Mouse (Mus musculus) limb, embryonic 13.5 days (tissue): ENCODE data around the gene Ap3d1. TPM values are rescaled to one million over a fixed set of nuclear protein-coding genes. Genes with fewer than 3 reads are reported as not detected.

Experiments used
- ATAC-seq: fragments of 200-750 bp; cut with Nextera tagmentation; 2 replicates; pipeline ENCODE4 v1.8.0; 2017; ENCODE audit warnings: low read depth, moderate number of reproducible peaks, moderate TSS enrichment; ENCODE audit not compliant: low FRiP score
- H3K27ac ChIP-seq: fragments of 300-500 bp; sonication (generic); 2 replicates; pipeline ENCODE4 v1.5.1; 2015; ENCODE audit warnings: inconsistent platforms, mild to moderate bottlenecking, moderate library complexity
- H3K27me3 ChIP-seq: fragments of 300-500 bp; sonication (generic); 2 replicates; pipeline ENCODE4 v1.6.1; 2015; ENCODE audit warnings: mild to moderate bottlenecking, inconsistent platforms
- H3K36me3 ChIP-seq: fragments of 300-500 bp; sonication (generic); 2 replicates; pipeline ENCODE4 v1.6.1; 2015; ENCODE audit warnings: inconsistent platforms, mild to moderate bottlenecking, moderate library complexity
- H3K4me1 ChIP-seq: fragments of 300-500 bp; sonication (generic); 2 replicates; pipeline ENCODE4 v1.6.1; 2015; ENCODE audit warnings: inconsistent platforms
- H3K4me2 ChIP-seq: fragments of 300-500 bp; sonication (generic); replicated peaks from 2 replicates; pipeline ENCODE4 v1.6.1; 2015; ENCODE audit warnings: inconsistent platforms, mild to moderate bottlenecking, moderate library complexity
- H3K4me3 ChIP-seq: fragments of 300-500 bp; sonication (generic); 2 replicates; pipeline ENCODE4 v1.5.1; 2015; ENCODE audit warnings: moderate library complexity, mild to moderate bottlenecking, inconsistent platforms
- H3K9ac ChIP-seq: fragments of 300-500 bp; sonication (generic); 2 replicates; pipeline ENCODE4 v1.6.1; 2015; ENCODE audit warnings: mild to moderate bottlenecking, inconsistent platforms
- H3K9me3 ChIP-seq: fragments of 300-500 bp; sonication (generic); 2 replicates; pipeline ENCODE4 v1.6.1; 2016; ENCODE audit warnings: inconsistent platforms
- WGBS: fragments of 180-500 bp; shearing (Covaris S2); methylation state at CpG from one replicate; pipeline ENCODE4 v1.1.7; 2015; 5-methylcytosine and 5-hydroxymethylcytosine counted together
- polyA plus RNA-seq: library from polyadenylated mRNA; unstranded; fragments of >200 nt; fragmentation: Nextera tagmentation; extraction: Ambion mirVana; gene quantifications from 2 replicates; pipeline ENCODE4 v1.2.1, GENCODE M21; 2015

Ap3d1 gene
- polyA plus RNA-seq, 1 experiment from 2014 or later, result 80.0 TPM

DNA sequence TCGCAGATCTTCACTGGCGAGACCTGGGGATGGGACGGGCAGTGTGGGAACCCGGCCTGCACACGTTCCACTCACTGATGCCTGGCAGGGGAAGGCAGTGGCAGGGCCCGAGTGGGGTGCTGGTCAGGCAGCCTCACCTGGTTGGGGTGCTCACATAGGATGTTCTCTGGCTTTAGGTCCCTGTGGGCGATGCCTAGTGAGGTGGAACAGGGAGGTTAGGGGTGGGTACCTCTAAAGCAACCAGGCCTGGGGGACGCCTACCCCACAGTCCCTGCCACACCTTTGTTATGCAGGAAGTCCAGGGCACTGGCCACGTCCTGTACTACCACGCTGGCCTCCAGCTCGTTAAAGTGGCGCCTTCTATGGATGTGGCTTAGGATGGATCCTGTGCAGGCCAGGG lies 73.0 kb downstream of the Ap3d1 start:
- no peaks in the 10 kb centered on the region for H3K9me3 ChIP-seq
- no peak for ATAC-seq
- 87% methylated on average over 12 of the region's 12 CpGs for WGBS
- H3K4me1 ChIP-seq, result peaks cover 42% of the 10 kb centered on the region
- H3K4me3 ChIP-seq, result no peak overlapping the region
- no peak overlapping the region for H3K27ac ChIP-seq
- no peak overlapping the region for H3K9ac ChIP-seq
- H3K27me3 ChIP-seq, result no peaks in the 10 kb centered on the region
- peaks cover 85% of the 10 kb centered on the region for H3K36me3 ChIP-seq
- H3K4me2 ChIP-seq, result no peak overlapping the region

GRCm38 (mm10) chr10:80668614-80669013 lies 73.5 kb downstream of the Ap3d1 start:
- no peak for ATAC-seq
- peaks cover 42% of the 10 kb centered on the region for H3K4me1 ChIP-seq
- H3K9me3 ChIP-seq, result no peaks in the 10 kb centered on the region

DNA sequence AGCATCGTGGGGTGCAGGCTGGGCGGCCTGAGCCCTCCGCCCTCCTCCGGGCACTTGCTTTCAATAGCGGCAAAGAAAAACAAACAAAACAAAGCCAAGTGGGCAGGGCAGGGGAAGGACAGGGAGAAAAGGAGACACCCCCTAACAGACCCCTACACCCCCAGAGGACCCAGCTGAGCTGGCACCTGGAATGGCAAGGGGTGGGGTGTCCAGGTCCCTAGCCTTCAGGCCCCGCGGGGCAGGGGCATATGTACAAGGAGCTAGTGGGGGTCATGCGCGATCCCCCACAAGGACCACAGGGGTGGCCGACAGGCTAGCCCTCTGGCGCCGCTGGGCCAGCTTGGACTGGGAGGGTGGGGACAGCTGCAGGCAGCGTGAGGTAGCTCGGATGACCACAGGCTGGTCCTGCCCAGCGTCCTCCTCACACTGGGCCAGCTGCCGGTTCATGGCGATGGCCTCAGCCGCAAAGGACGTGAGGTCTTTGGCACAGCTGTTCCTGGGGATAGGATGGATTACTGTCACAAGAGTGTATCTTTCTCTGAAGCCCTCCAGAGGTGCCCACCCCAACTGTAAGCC lies 75.1 kb downstream of the Ap3d1 start:
- Histone ChIP-seq H3K27ac (no peak overlapping the region), H3K4me1 (peaks cover 33% of the 10 kb centered on the region), H3K9ac (no peak overlapping the region; the same call in 1 of the 2 replicates), H3K4me2 (no peak overlapping the region), H3K4me3 (no peak overlapping the region), H3K27me3 (no peaks in the 10 kb centered on the region), H3K9me3 (no peaks in the 10 kb centered on the region), H3K36me3 (peaks cover 65% of the 10 kb centered on the region)
- WGBS, result 81% methylated on average over 19 of the region's 19 CpGs
- ATAC-seq, result no peak

More at GRCm38 (mm10) chr10:80668614-80669013, 73.5 kb downstream of the Ap3d1 start:
- Histone ChIP-seq H3K27ac (no peak overlapping the region), H3K36me3 (peaks cover 81% of the 10 kb centered on the region), H3K4me3 (no peak overlapping the region), H3K9ac (no peak overlapping the region), H3K4me2 (no peak overlapping the region), H3K27me3 (no peaks in the 10 kb centered on the region)
- WGBS, result 82% methylated on average over 11 of the region's 11 CpGs

DNA sequence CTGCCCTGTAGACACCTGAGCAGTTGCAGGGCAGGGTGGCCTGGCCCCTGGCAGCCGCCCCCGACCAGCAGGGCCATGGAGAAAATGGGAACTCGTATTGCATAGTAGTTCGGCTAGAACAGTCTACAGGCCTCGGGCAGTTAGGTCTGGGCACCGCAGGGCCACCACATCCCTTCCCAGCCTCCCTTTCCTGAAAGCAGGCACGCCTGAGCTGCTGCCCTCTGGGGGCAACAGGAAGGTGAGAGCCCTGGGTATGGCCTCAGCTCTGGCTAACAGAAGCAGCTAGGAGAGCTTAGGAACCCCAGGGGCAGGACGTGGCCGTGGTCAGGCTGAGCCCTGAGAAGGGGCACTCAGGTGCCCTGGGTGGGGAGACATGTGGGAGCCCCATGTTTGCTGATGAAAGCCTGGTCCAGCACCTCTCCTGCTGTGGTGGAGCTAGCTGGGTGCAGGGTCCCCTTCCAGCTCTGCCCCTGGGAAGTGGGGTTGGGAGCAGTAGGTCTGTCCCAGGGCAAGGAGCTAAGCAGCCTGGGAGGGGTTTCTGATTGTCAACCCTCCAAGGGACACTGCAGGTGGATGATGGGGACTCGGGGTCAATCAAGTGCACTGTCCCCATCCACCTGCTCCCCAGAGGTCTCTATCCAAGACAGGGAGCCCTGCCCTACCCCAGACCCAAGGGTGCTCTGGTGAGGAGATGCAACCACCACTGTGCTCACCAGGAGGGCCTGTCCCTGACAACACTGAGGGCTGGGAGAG lies 75.9 kb downstream of the Ap3d1 start:
- no peak for ATAC-seq
- Histone ChIP-seq H3K9ac (peak overlapping the region; percentile 31; the same call in 1 of the 2 replicates), H3K4me1 (peaks cover 33% of the 10 kb centered on the region), H3K4me2 (no peak overlapping the region), H3K36me3 (peaks cover 58% of the 10 kb centered on the region), H3K4me3 (no peak overlapping the region), H3K27me3 (no peaks in the 10 kb centered on the region), H3K27ac (peak overlapping the region; percentile 6; the same call in 1 of the 2 replicates), H3K9me3 (no peaks in the 10 kb centered on the region)
- WGBS, result 71% methylated on average over 10 of the region's 10 CpGs

DNA sequence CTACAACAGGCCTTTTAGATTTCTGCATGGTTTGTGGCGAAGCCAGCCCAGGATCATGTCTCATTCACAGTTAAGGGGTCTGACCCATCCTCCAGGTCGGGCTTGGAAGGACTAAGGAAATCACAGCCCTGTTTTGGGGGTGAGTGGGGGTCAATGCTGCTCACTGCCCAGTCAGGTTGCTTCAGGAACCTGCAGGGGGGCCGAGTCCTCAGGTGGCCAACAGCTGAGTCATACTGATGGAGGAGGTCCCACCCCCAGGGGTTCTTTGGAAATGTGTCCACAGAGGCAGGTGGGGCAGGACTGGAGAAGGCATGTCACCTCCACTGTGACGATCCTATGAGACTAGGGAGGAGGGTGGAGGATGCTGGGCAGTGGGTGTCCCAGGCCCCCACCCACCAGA lies 76.6 kb downstream of the Ap3d1 start:
- peak overlapping the region; percentile 46; the same call in 1 of the 2 replicates for H3K4me2 ChIP-seq
- H3K9me3 ChIP-seq, result no peaks in the 10 kb centered on the region
- 64% methylated on average over 4 of the region's 4 CpGs for WGBS
- no peaks in the 10 kb centered on the region for H3K27me3 ChIP-seq
- H3K27ac ChIP-seq, result no peak overlapping the region
- no peak overlapping the region for H3K4me3 ChIP-seq
- no peak for ATAC-seq
- no peak overlapping the region; the same call in 1 of the 2 replicates for H3K9ac ChIP-seq
- H3K4me1 ChIP-seq, result peaks cover 33% of the 10 kb centered on the region
- H3K36me3 ChIP-seq, result peaks cover 51% of the 10 kb centered on the region

DNA sequence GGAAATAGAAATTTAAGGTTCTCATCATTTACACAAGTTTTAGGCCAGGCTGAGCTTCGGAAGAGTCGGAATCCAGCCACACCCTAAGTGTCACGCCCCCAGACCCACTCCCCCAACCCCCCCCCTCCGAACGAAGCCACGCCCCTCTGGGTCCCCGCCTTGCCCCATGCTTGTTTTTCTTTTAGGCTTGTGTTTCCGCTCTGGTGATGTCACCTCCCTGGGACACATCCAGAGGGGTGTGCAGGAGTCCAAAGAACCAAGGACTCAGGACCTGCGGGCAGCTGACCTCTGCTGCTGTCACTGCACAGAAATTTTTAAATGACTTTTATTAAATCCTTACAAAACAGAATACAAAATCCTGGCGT lies 77.1 kb downstream of the Ap3d1 start:
- ATAC-seq, result 0 out of 2 replicates have a peak, but pooled peaks have one; percentile 13
- no peak overlapping the region for H3K4me3 ChIP-seq
- H3K27ac ChIP-seq, result peak overlapping the region; percentile 79
- peak overlapping the region; percentile 26 for H3K9ac ChIP-seq
- H3K4me1 ChIP-seq, result peaks cover 33% of the 10 kb centered on the region
- 18% methylated on average over 10 of the region's 10 CpGs for WGBS
- no peaks in the 10 kb centered on the region for H3K27me3 ChIP-seq
- peak overlapping the region; percentile 46 for H3K4me2 ChIP-seq
- peaks cover 46% of the 10 kb centered on the region for H3K36me3 ChIP-seq
- no peaks in the 10 kb centered on the region for H3K9me3 ChIP-seq

DNA sequence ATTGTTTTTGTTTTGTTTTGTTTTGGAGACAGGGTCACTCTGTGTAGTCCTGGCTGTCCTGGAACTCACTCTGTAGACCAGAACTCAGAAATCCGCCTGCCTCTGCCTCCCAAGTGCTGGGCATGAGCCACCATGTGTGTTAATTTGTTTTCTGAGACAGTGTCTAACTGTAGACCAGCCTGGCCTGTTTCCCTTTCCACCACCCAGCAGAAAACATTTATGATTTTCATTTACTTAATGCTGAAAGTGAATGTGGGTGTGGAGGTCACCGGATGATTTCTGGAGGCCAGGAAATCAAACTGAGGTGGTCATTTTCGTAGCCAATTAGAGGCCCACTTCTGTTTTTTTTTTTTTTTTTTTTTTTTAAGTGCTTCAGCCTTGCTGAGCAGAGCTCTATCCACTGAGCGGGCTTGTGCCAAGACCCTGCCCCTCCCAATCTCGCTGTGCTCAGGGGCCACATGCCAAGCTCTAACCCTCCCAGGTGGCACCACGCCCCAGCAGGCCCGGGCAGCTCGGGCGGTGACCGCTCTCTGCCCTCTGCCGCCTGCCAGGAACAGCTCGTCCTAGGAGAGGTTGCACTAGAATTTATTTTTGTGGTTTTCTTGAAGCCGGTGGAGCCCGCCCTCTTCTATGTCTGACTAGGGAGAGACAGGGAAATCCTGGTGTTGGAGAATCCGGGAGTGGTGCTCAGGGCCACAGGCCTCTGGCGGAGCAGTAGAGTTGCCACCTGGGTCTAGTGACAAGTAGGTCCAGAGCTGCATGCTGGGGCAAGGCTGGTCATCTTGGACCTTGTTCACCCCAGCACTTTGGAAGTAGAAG lies 77.7 kb downstream of the Ap3d1 start:
- Histone ChIP-seq H3K27ac (peak overlapping the region; percentile 79), H3K9ac (peak overlapping the region; percentile 26; the same call in 1 of the 2 replicates), H3K4me1 (peaks cover 33% of the 10 kb centered on the region), H3K27me3 (no peaks in the 10 kb centered on the region), H3K4me2 (peak overlapping the region; percentile 46), H3K36me3 (peaks cover 40% of the 10 kb centered on the region), H3K4me3 (no peak overlapping the region), H3K9me3 (no peaks in the 10 kb centered on the region)
- peak; percentile 48; the same call in 1 of the 2 replicates for ATAC-seq
- 27% methylated on average over 16 of the region's 16 CpGs for WGBS

DNA sequence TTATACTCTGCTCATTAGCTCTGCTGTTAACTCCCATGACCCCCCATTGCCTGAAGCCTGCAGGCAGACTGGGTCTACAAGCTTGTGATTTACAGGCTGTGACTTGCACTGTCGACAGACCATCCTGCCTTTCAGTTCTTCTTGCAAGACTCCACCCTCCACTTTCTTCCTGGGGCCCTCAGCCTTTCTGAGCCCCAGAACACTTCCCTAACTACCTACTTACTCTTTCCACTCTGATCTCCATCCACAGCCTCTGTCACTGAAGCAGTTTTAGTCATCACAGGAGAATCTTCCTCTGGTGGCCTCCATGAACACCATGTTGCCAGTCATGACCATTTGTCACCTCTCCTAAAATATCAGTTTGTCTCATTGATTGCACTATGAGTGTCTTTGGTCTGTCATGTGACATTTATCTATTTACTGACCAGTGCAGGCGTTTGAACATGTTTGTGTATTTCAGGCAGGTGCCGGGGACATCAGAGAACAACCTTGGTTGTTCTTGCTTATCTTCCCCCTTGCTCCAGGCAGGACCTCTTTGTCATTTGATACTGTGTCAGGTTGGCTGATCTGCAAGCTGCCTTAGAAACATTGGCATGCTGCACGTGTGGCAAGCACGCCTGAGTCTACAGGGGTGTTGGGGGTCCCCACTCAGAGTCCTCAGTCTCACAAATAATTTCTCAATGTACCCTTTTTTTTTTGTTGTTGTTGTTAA lies 78.4 kb downstream of the Ap3d1 start:
- Histone ChIP-seq H3K36me3 (peaks cover 33% of the 10 kb centered on the region), H3K4me3 (no peak overlapping the region), H3K9me3 (no peaks in the 10 kb centered on the region), H3K27ac (peak overlapping the region; percentile 79; the same call in 1 of the 2 replicates), H3K9ac (no peak overlapping the region), H3K4me1 (peaks cover 33% of the 10 kb centered on the region), H3K27me3 (no peaks in the 10 kb centered on the region), H3K4me2 (no peak overlapping the region)
- WGBS, result 22% methylated on average over 5 of the region's 5 CpGs
- ATAC-seq, result no peak

DNA sequence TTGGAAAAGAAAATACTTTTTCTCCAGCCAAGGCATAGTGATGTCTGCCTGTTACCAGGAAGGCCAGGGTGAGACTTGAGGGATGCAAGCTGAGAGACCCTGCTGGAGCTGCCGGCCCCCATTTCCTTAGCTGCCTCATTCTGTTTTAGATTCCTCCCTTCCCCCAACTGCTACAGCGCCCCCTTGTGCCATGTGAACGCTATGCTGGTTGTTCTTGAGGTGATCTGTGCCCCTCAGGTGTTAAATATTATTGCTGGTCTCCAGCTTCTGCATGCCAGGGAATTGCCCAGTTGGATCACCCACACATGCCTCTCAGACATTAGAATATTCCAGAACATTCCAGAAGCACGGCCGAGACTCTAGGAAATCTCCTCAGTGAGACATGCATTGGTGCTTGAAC lies 80.9 kb downstream of the Ap3d1 start:
- Histone ChIP-seq H3K4me3 (no peak overlapping the region), H3K27me3 (no peaks in the 10 kb centered on the region), H3K36me3 (peaks cover 8% of the 10 kb centered on the region), H3K4me1 (peaks cover 42% of the 10 kb centered on the region), H3K4me2 (no peak overlapping the region), H3K27ac (no peak overlapping the region), H3K9me3 (no peaks in the 10 kb centered on the region), H3K9ac (no peak overlapping the region)
- no peak for ATAC-seq
- 37% methylated on average over 5 of the region's 5 CpGs for WGBS

- H3K36me3 ChIP-seq, result no peaks in the 10 kb centered on the region
- ATAC-seq, result no peak
- H3K4me2 ChIP-seq, result peak overlapping the region; percentile 38
- no peak overlapping the region; the same call in 1 of the 2 replicates for H3K27ac ChIP-seq
- H3K27me3 ChIP-seq, result no peaks in the 10 kb centered on the region
- H3K4me1 ChIP-seq, result peaks cover 38% of the 10 kb centered on the region
- H3K9me3 ChIP-seq, result no peaks in the 10 kb centered on the region
- 16% methylated on average over 10 of the region's 10 CpGs for WGBS
- no peak overlapping the region for H3K9ac ChIP-seq
- H3K4me3 ChIP-seq, result no peak overlapping the region
Observed at GRCm38 (mm10) chr10:80659213-80659612, 82.9 kb downstream of the Ap3d1 start.

GRCm38 (mm10) chr10:80658841-80659202 lies 83.2 kb downstream of the Ap3d1 start:
- no peaks in the 10 kb centered on the region for H3K27me3 ChIP-seq
- H3K9me3 ChIP-seq, result no peaks in the 10 kb centered on the region
- peak overlapping the region; percentile 38; the same call in 1 of the 2 replicates for H3K4me2 ChIP-seq
- 64% methylated on average over 4 of the region's 4 CpGs for WGBS
- peaks cover 36% of the 10 kb centered on the region for H3K4me1 ChIP-seq
- no peak overlapping the region; the same call in 1 of the 2 replicates for H3K27ac ChIP-seq
- no peak overlapping the region for H3K9ac ChIP-seq
- no peaks in the 10 kb centered on the region for H3K36me3 ChIP-seq
- ATAC-seq, result no peak
- H3K4me3 ChIP-seq, result no peak overlapping the region
